In the genomic region with DNA sequence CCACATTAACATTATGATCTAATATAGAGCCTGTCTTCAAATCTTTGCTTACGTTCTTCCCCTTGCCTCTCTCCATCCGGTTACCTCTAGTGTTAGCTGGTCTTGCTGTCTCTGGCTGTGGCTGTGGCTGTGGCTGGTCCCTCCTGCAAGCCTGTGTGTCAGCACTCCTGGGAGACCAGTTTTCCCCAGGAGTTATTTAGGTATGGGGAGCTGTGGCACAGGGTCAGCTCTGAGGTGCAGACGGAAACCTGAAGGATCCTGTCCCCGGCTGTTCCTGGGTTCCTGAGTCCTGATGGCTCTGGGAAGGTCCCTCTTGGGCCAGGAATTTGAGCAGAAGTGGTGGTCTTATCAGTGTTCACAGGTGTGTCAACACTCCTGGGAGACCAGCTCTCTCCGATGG, we compare ENCODE assay signal across 24 mouse cellular contexts.
"Had no signal": no experiment of that assay in that cellular context is flagged by ENCODE, and none has a peak within 500 bp of the region (broad histone marks: within the 10 kb centered on the region; RNA-seq: fewer than 3 reads in every experiment).

No protein-coding gene starts in this region.

- DNase-seq: gastrocnemius, adult 2 months; gastrocnemius, postnatal 10 days; gastrocnemius, postnatal 25 days; heart, adult 18-20 months; heart, postnatal 10 days; heart, postnatal 4 days; kidney, adult 18-20 months; kidney, adult 8-10 months; kidney, postnatal 10 days; kidney, postnatal 25 days; kidney, postnatal 4 days had no signal

- H3K4me1 ChIP-seq: hindbrain, embryonic 12.5 days; limb, embryonic 12.5 days had no signal

- ATAC-seq: forebrain, embryonic 16.5 days; hindbrain, embryonic 16.5 days; inflammation-experienced regulatory T-cells, adult 6 months; intestine, postnatal 0 days had no signal

- H3K9ac ChIP-seq: heart, embryonic 12.5 days; hindbrain, embryonic 12.5 days; hindbrain, embryonic 14.5 days; limb, embryonic 12.5 days had no signal

- H3K27ac ChIP-seq: gastrocnemius, adult 2 months; heart, embryonic 10.5 days; hindbrain, embryonic 10.5 days; hindbrain, embryonic 12.5 days; hindbrain, embryonic 14.5 days; layer of hippocampus, adult 2 months; left cerebral cortex, adult 2 months; limb, embryonic 10.5 days; limb, embryonic 12.5 days had no signal

- H3K4me2 ChIP-seq: heart, embryonic 12.5 days; hindbrain, embryonic 12.5 days; hindbrain, embryonic 14.5 days; limb, embryonic 12.5 days had no signal

- H3K4me3 ChIP-seq: gastrocnemius, adult 2 months; heart, embryonic 10.5 days; heart, embryonic 12.5 days; hindbrain, embryonic 10.5 days; hindbrain, embryonic 12.5 days; layer of hippocampus, adult 2 months; left cerebral cortex, adult 2 months; limb, embryonic 10.5 days; limb, embryonic 12.5 days had no signal

- H3K9me3 ChIP-seq: heart, embryonic 10.5 days; limb, embryonic 10.5 days had no signal

- H3K36me3 ChIP-seq: heart, embryonic 10.5 days; heart, embryonic 12.5 days; hindbrain, embryonic 10.5 days; hindbrain, embryonic 12.5 days; limb, embryonic 10.5 days; limb, embryonic 12.5 days had no signal

- H3K27me3 ChIP-seq: heart, embryonic 12.5 days; hindbrain, embryonic 12.5 days; limb, embryonic 12.5 days had no signal
